Mouse (Mus musculus): ENCODE results near the gene Pcf11.

Gene Pcf11

GRCm38 (mm10) chr7:92637021-92637625, 32.6 kb downstream of the Pcf11 start, which contains the start of gene Ankrd42:
Gene Ankrd42 (minus strand): TSS chr7:92637142.
- DNase-seq (ENCODE audit: low read depth), result peak; percentile 69

- no peak for DNase-seq (ENCODE audit: low read depth)
These were observed 33.3 kb downstream of the Pcf11 start for GRCm38 (mm10) chr7:92636295-92637011.

GRCm38 (mm10) chr7:92630167-92630566, 39.6 kb downstream of the Pcf11 start:
- no peak for DNase-seq (ENCODE audit: low read depth)

GRCm38 (mm10) chr7:92624488-92624887, 45.2 kb downstream of the Pcf11 start:
- DNase-seq (ENCODE audit: low read depth), result no peak

- DNase-seq (ENCODE audit: low read depth), result no peak
These were observed 58.9 kb downstream of the Pcf11 start for GRCm38 (mm10) chr7:92610830-92611229.

GRCm38 (mm10) chr7:92604961-92605360, 64.8 kb downstream of the Pcf11 start:
- no peak for DNase-seq (ENCODE audit: low read depth)

Data from fibroblast of lung, adult 2 months (primary cell).